Mouse (Mus musculus) kidney, embryonic 16.5 days (tissue): ENCODE measurements around the gene Ttyh3. TPM values are rescaled to one million over a fixed set of nuclear protein-coding genes. Genes with fewer than 3 reads are reported as not detected.

Source experiments
- ATAC-seq: fragments of 200-750 bp; cut with Nextera tagmentation; 2 replicates; pipeline ENCODE4 v1.8.0; 2017; ENCODE audit warnings: moderate TSS enrichment; ENCODE audit not compliant: low FRiP score, low TSS enrichment
- H3K27ac ChIP-seq: fragments of 300-500 bp; sonication (generic); 2 replicates; pipeline ENCODE4 v1.5.1; 2014; ENCODE audit warnings: low read length
- H3K27me3 ChIP-seq: fragments of 300-500 bp; sonication (generic); 2 replicates; pipeline ENCODE4 v1.6.1; 2014; ENCODE audit warnings: low read length, control low read depth, mixed read lengths; ENCODE audit not compliant: insufficient read depth
- H3K36me3 ChIP-seq: fragments of 300-500 bp; sonication (generic); 2 replicates; pipeline ENCODE4 v1.6.1; 2014; ENCODE audit warnings: low read length, control low read depth, mixed read lengths; ENCODE audit not compliant: insufficient read depth
- H3K4me1 ChIP-seq: fragments of 300-500 bp; sonication (generic); 2 replicates; pipeline ENCODE4 v1.6.1; 2014; ENCODE audit warnings: low read length, control low read depth, mixed read lengths; ENCODE audit not compliant: insufficient read depth
- H3K4me2 ChIP-seq: fragments of 300-500 bp; sonication (generic); replicated peaks from 2 replicates; pipeline ENCODE4 v1.6.1; 2014; ENCODE audit warnings: low read depth, low read length
- H3K4me3 ChIP-seq: fragments of 300-500 bp; sonication (generic); 2 replicates; pipeline ENCODE4 v1.5.1; 2014; ENCODE audit warnings: mild to moderate bottlenecking, low read length
- H3K9ac ChIP-seq: fragments of 300-500 bp; sonication (generic); replicated peaks from 2 replicates; pipeline ENCODE4 v1.6.1; 2014; ENCODE audit warnings: low read length
- H3K9me3 ChIP-seq: fragments of 300-500 bp; sonication (generic); 2 replicates; pipeline ENCODE4 v1.6.1; 2016; ENCODE audit warnings: low read length, control low read depth
- WGBS: fragments of 180-500 bp; shearing (Covaris S2); extraction: QIAGEN DNeasy Blood & Tissue Kit; methylation state at CpG from one replicate; pipeline ENCODE4 v1.1.7; 2014; 5-methylcytosine and 5-hydroxymethylcytosine counted together
- polyA plus RNA-seq: library from polyadenylated mRNA; unstranded; fragments of >200 nt; fragmentation: Nextera tagmentation; extraction: Ambion mirVana; gene quantifications from 2 replicates; pipeline ENCODE4 v1.2.1, GENCODE M21; 2015

Gene Ttyh3
- polyA plus RNA-seq, 1 experiment from 2014 or later: 28.4 TPM

GRCm38 (mm10) chr5:140644702-140645201 is 4.1 kb downstream of the Ttyh3 start:
- 74% methylated on average over 15 of the region's 15 CpGs for WGBS
- H3K9me3 ChIP-seq: no peaks in the 10 kb centered on the region
- no peak overlapping the region for H3K4me2 ChIP-seq
- no peak overlapping the region for H3K27ac ChIP-seq
- no peak overlapping the region for H3K9ac ChIP-seq
- peaks cover 8% of the 10 kb centered on the region for H3K36me3 ChIP-seq
- no peak overlapping the region for H3K4me3 ChIP-seq
- H3K4me1 ChIP-seq: peaks cover 58% of the 10 kb centered on the region
- no peak for ATAC-seq
- H3K27me3 ChIP-seq: no peaks in the 10 kb centered on the region

- no peak overlapping the region for H3K27ac ChIP-seq
- WGBS: 92% methylated on average over 6 of the region's 6 CpGs
Observed at GRCm38 (mm10) chr5:140644263-140644662, 4.6 kb downstream of the Ttyh3 start.

GRCm38 (mm10) chr5:140642076-140642475 is 6.8 kb downstream of the Ttyh3 start:
- Histone ChIP-seq H3K27ac (no peak overlapping the region; the same call in 1 of the 2 replicates), H3K27me3 (no peaks in the 10 kb centered on the region), H3K36me3 (peaks cover 12% of the 10 kb centered on the region), H3K4me3 (no peak overlapping the region), H3K9ac (no peak overlapping the region), H3K9me3 (no peaks in the 10 kb centered on the region), H3K4me2 (no peak overlapping the region), H3K4me1 (peaks cover 41% of the 10 kb centered on the region)
- ATAC-seq: no peak
- WGBS: 75% methylated on average over 3 of the region's 3 CpGs

More at GRCm38 (mm10) chr5:140644263-140644662, 4.6 kb downstream of the Ttyh3 start:
- Histone ChIP-seq H3K9me3 (no peaks in the 10 kb centered on the region), H3K9ac (no peak overlapping the region), H3K4me2 (no peak overlapping the region), H3K4me1 (peaks cover 54% of the 10 kb centered on the region), H3K27me3 (no peaks in the 10 kb centered on the region), H3K36me3 (peaks cover 8% of the 10 kb centered on the region), H3K4me3 (no peak overlapping the region)
- ATAC-seq: no peak

- peaks cover 35% of the 10 kb centered on the region for H3K4me1 ChIP-seq
- H3K27ac ChIP-seq: peak overlapping the region; percentile 47
- no peak overlapping the region for H3K4me3 ChIP-seq
- peaks cover 15% of the 10 kb centered on the region for H3K36me3 ChIP-seq
- peak overlapping the region; percentile 32; the same call in 1 of the 2 replicates for H3K9ac ChIP-seq
- H3K27me3 ChIP-seq: no peaks in the 10 kb centered on the region
- 52% methylated on average over 10 of the region's 10 CpGs for WGBS
- H3K9me3 ChIP-seq: no peaks in the 10 kb centered on the region
- H3K4me2 ChIP-seq: no peak overlapping the region
- ATAC-seq: peak; percentile 25; the same call in 1 of the 2 replicates
Observed at GRCm38 (mm10) chr5:140641254-140641928, 7.4 kb downstream of the Ttyh3 start.

GRCm38 (mm10) chr5:140640812-140641211 is 8.0 kb downstream of the Ttyh3 start:
- Histone ChIP-seq H3K9ac (no peak overlapping the region), H3K27me3 (no peaks in the 10 kb centered on the region), H3K27ac (no peak overlapping the region), H3K36me3 (peaks cover 20% of the 10 kb centered on the region), H3K4me3 (no peak overlapping the region), H3K4me1 (peaks cover 31% of the 10 kb centered on the region), H3K4me2 (no peak overlapping the region), H3K9me3 (no peaks in the 10 kb centered on the region)
- WGBS: 65% methylated on average over 2 of the region's 2 CpGs
- no peak for ATAC-seq

- Histone ChIP-seq H3K4me1 (peaks cover 22% of the 10 kb centered on the region), H3K27me3 (no peaks in the 10 kb centered on the region), H3K4me3 (no peak overlapping the region), H3K4me2 (no peak overlapping the region), H3K9me3 (no peaks in the 10 kb centered on the region), H3K27ac (no peak overlapping the region), H3K9ac (no peak overlapping the region), H3K36me3 (peaks cover 30% of the 10 kb centered on the region)
- WGBS: 86% methylated on average over 14 of the region's 14 CpGs
- no peak for ATAC-seq
Observed at GRCm38 (mm10) chr5:140639871-140640270, 9.0 kb downstream of the Ttyh3 start.

- Histone ChIP-seq H3K27ac (no peak overlapping the region), H3K36me3 (peaks cover 33% of the 10 kb centered on the region), H3K9ac (no peak overlapping the region), H3K27me3 (no peaks in the 10 kb centered on the region), H3K4me2 (no peak overlapping the region), H3K4me1 (peaks cover 19% of the 10 kb centered on the region), H3K9me3 (no peaks in the 10 kb centered on the region), H3K4me3 (no peak overlapping the region)
- no peak for ATAC-seq
- 92% methylated on average over 4 of the region's 4 CpGs for WGBS
Observed at GRCm38 (mm10) chr5:140639312-140639711, 9.5 kb downstream of the Ttyh3 start.

- ATAC-seq: no peak
- Histone ChIP-seq H3K9me3 (no peaks in the 10 kb centered on the region), H3K36me3 (peaks cover 31% of the 10 kb centered on the region), H3K4me2 (no peak overlapping the region), H3K27me3 (no peaks in the 10 kb centered on the region), H3K27ac (no peak overlapping the region), H3K4me1 (peaks cover 19% of the 10 kb centered on the region), H3K4me3 (no peak overlapping the region), H3K9ac (no peak overlapping the region)
- 93% methylated on average over 6 of the region's 6 CpGs for WGBS
Observed at GRCm38 (mm10) chr5:140638484-140638883, 10.3 kb downstream of the Ttyh3 start.

- no peak overlapping the region for H3K27ac ChIP-seq
- ATAC-seq: no peak
- no peak overlapping the region for H3K4me2 ChIP-seq
- peaks cover 34% of the 10 kb centered on the region for H3K36me3 ChIP-seq
- H3K27me3 ChIP-seq: no peaks in the 10 kb centered on the region
- H3K4me1 ChIP-seq: peaks cover 19% of the 10 kb centered on the region
- H3K9me3 ChIP-seq: no peaks in the 10 kb centered on the region
- WGBS: 84% methylated on average over 3 of the region's 3 CpGs
- H3K4me3 ChIP-seq: no peak overlapping the region
- H3K9ac ChIP-seq: no peak overlapping the region
Observed at GRCm38 (mm10) chr5:140637989-140638388, 10.8 kb downstream of the Ttyh3 start.

- Histone ChIP-seq H3K4me2 (no peak overlapping the region), H3K9me3 (no peaks in the 10 kb centered on the region), H3K4me1 (peaks cover 12% of the 10 kb centered on the region), H3K4me3 (no peak overlapping the region), H3K36me3 (peaks cover 42% of the 10 kb centered on the region), H3K27me3 (no peaks in the 10 kb centered on the region), H3K9ac (no peak overlapping the region), H3K27ac (peak overlapping the region; percentile 44; the same call in 1 of the 2 replicates)
- 84% methylated on average over 6 of the region's 6 CpGs for WGBS
- no peak for ATAC-seq
Observed at GRCm38 (mm10) chr5:140637058-140637410, 11.8 kb downstream of the Ttyh3 start.
